Mouse (Mus musculus): ENCODE results near the gene Papolg. TPM values are rescaled to one million over a fixed set of nuclear protein-coding genes. Genes with fewer than 3 reads are reported as not detected.
A peak's percentile ranks its signal among the peaks of the same experiment; 100 is the strongest.
"Not testable (repeated sequence)": the region's sequence is repeated elsewhere in the genome, so short reads cannot be mapped to it uniquely, and the experiment has no call there.

The Papolg gene
- 0.86 and 1.1 TPM in 2 replicates for polyA plus RNA-seq (2012; rRNA removed)

DNA sequence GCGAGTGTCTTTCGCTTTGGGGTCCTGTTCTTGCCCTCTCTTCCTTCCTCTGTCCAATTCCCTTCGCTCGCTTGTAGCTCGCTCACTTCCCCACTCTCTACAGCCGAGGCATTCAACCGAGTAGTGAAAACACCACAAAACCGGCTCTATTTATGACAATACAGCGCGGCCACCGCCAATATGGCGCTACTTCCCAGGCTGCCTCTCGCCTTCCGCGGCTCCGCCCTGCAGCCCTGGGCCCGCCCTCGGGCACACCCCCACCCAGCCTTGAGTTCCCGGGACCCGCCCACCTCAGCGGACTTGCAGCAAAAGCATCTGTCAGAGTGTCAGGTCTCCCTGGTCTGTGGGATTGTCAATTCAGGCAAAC is at the start of gene Papolg:
Gene Papolg (minus strand): TSS at position 194 of the 367 bp plus-strand sequence.
- WGBS, result under 1% methylated on average over 21 of the region's 21 CpGs
- TF ChIP-seq POLR2A (IDR thresholded peaks at IDR 0.05; ENCODE audit: low read depth, low read length) (peak; percentile 77), CTCF (IDR thresholded peaks at IDR 0.05; ENCODE audit: extremely low read depth, insufficient read length, insufficient replicate concordance, low read depth, low read length) (no peak)
- Histone ChIP-seq H3K27ac (ENCODE audit: insufficient read depth, low read depth, low read length) (peak within 1 kb of the TSS; percentile 64), H3K4me3 (ENCODE audit: low read depth, low read length) (peak within 1 kb of the TSS; percentile 91), H3K27me3 (ENCODE audit: control insufficient read depth, insufficient read depth, low read length) (no peaks in the 10 kb centered on the region; the same call in 1 of the 2 replicates), H3K4me1 (ENCODE audit: control insufficient read depth, insufficient read depth, insufficient read length, low read length) (0 out of 2 replicates have a peak, but pooled peaks cover 4% of the 10 kb centered on the region), H3K36me3 (ENCODE audit: control insufficient read depth, insufficient read depth, low read length) (peaks cover 6% of the 10 kb centered on the region)

DNA sequence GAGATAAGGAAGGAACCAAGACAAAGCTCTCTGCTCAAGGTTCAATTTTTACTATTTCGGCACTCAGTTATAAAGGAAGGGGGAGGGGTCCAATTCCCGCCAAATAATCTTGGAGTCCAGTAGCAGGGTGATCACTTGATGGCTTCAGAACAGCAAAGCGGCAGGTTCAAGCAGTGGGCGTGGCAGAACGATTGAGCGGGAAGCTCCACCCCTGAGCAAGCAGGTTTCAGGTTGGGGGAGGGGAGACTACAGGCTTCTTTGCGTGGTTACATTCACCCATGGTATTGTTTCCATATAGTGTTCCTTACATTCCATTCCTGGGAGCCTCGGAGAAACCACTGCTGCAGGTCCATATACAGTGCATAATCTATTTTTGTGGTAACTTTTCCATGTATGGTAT is 33.1 kb upstream of the Papolg start:
- H3K27me3 ChIP-seq (ENCODE audit: control insufficient read depth, insufficient read depth, low read length); H3K4me1 ChIP-seq (ENCODE audit: control insufficient read depth, insufficient read depth, insufficient read length, low read length); H3K27ac ChIP-seq (ENCODE audit: insufficient read depth, low read depth, low read length); H3K36me3 ChIP-seq (ENCODE audit: control insufficient read depth, insufficient read depth, low read length); H3K4me3 ChIP-seq (ENCODE audit: low read depth, low read length): not testable (repeated sequence)
- 11% methylated on average over 8 of the region's 8 CpGs for WGBS

- Histone ChIP-seq H3K4me3 (ENCODE audit: low read depth, low read length) (no peak overlapping the region), H3K27me3 (ENCODE audit: control insufficient read depth, insufficient read depth, low read length) (no peaks in the 10 kb centered on the region), H3K36me3 (ENCODE audit: control insufficient read depth, insufficient read depth, low read length) (no peaks in the 10 kb centered on the region), H3K27ac (ENCODE audit: insufficient read depth, low read depth, low read length) (no peak overlapping the region), H3K4me1 (ENCODE audit: control insufficient read depth, insufficient read depth, insufficient read length, low read length) (no peaks in the 10 kb centered on the region)
- WGBS, result 20% methylated on average over 8 of the region's 8 CpGs
- TF ChIP-seq POLR2A (IDR thresholded peaks at IDR 0.05; ENCODE audit: low read depth, low read length) (no peak), CTCF (IDR thresholded peaks at IDR 0.05; ENCODE audit: extremely low read depth, insufficient read length, insufficient replicate concordance, low read depth, low read length) (no peak)
Observed at GRCm38 (mm10) chr11:23927643-23928042, 32.6 kb upstream of the Papolg start.

GRCm38 (mm10) chr11:23913824-23914223 is 18.8 kb upstream of the Papolg start:
- not testable (repeated sequence) for H3K27ac ChIP-seq (ENCODE audit: insufficient read depth, low read depth, low read length); H3K4me1 ChIP-seq (ENCODE audit: control insufficient read depth, insufficient read depth, insufficient read length, low read length); H3K36me3 ChIP-seq (ENCODE audit: control insufficient read depth, insufficient read depth, low read length); H3K27me3 ChIP-seq (ENCODE audit: control insufficient read depth, insufficient read depth, low read length); H3K4me3 ChIP-seq (ENCODE audit: low read depth, low read length)
- 68% methylated on average over 2 of the region's 2 CpGs for WGBS

DNA sequence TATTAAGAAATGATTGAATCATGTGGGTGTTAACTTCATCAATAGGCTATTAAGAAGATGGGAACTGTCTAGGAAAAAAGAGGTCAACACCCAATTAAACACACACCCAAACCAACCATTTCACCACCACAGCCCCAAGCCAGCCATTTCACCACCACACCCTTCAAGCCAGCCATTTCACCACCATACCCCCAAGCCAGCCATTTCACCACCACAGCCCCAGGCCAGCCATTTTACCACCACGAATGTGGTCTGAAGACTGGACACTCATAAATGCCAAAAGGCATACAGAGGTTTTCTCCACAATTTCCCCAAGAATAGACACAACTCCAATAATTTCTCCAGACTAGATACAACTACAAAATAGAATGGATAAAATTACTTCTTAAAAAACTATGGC is 8.9 kb upstream of the Papolg start:
- no peak overlapping the region for H3K27ac ChIP-seq (ENCODE audit: insufficient read depth, low read depth, low read length)
- TF ChIP-seq CTCF (IDR thresholded peaks at IDR 0.05; ENCODE audit: extremely low read depth, insufficient read length, insufficient replicate concordance, low read depth, low read length) (no peak), POLR2A (IDR thresholded peaks at IDR 0.05; ENCODE audit: low read depth, low read length) (no peak)
- no peaks in the 10 kb centered on the region for H3K36me3 ChIP-seq (ENCODE audit: control insufficient read depth, insufficient read depth, low read length)
- H3K4me3 ChIP-seq (ENCODE audit: low read depth, low read length), result no peak overlapping the region
- no peaks in the 10 kb centered on the region for H3K27me3 ChIP-seq (ENCODE audit: control insufficient read depth, insufficient read depth, low read length)
- 0 out of 2 replicates have a peak, but pooled peaks cover under 1% of the 10 kb centered on the region for H3K4me1 ChIP-seq (ENCODE audit: control insufficient read depth, insufficient read depth, insufficient read length, low read length)
- WGBS, result 83% methylated on average over 1 of the region's 1 CpGs

DNA sequence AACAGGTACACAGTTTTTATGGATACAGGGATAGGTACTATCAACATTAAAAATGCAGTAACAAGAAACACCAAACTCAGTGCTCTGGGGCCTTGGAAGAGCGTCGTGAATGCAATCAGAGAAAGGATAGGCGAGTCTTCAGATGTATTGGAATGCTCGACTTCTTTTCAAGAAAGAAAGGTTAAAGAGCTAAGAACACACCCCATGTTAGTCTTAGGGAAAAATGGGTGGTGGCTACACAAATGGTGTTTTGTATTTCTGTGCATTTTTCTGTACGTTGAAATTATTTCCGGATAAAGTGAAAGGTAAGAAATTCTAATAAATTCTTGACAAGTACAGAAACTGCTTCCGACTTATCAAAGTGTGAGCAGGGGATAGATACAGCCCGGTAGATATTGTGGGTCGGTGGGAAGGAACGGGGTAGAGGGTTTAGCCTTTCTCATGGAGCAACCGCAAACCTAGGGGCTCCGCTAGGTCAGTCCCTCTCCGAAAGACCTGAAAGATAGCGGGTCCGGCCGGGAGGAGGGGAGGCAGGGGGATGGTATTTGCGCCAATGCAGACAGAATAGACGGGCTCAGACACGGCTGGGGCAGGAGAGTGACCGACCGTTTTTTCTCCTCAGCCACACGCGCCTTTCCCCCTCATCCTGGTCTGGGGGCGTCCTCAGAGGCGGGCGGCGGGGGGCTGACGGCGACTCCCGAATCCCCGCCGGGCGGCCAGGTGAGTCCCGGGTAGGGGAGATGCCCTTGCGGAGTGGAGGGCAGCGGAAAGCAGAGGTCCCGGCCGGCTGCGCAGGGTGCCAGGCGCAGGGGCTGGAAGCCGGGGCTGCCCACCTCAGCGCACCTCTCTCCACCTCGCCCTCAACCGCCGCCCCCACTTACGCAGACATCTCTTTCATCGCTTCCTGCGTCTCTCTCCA is 653 bp downstream of the Papolg start:
- Histone ChIP-seq H3K36me3 (ENCODE audit: control insufficient read depth, insufficient read depth, low read length) (peaks cover 7% of the 10 kb centered on the region), H3K4me3 (ENCODE audit: low read depth, low read length) (peak overlapping the region; percentile 91), H3K4me1 (ENCODE audit: control insufficient read depth, insufficient read depth, insufficient read length, low read length) (0 out of 2 replicates have a peak, but pooled peaks cover 4% of the 10 kb centered on the region), H3K27me3 (ENCODE audit: control insufficient read depth, insufficient read depth, low read length) (no peaks in the 10 kb centered on the region; the same call in 1 of the 2 replicates), H3K27ac (ENCODE audit: insufficient read depth, low read depth, low read length) (peak overlapping the region; percentile 64)
- TF ChIP-seq CTCF (IDR thresholded peaks at IDR 0.05; ENCODE audit: extremely low read depth, insufficient read length, insufficient replicate concordance, low read depth, low read length) (no peak), POLR2A (IDR thresholded peaks at IDR 0.05; ENCODE audit: low read depth, low read length) (no peak)
- 1% methylated on average over 48 of the region's 48 CpGs for WGBS

GRCm38 (mm10) chr11:23893556-23893955 is 1.5 kb downstream of the Papolg start:
- no peak for TF ChIP-seq CTCF (IDR thresholded peaks at IDR 0.05; ENCODE audit: extremely low read depth, insufficient read length, insufficient replicate concordance, low read depth, low read length)
- TF ChIP-seq POLR2A (IDR thresholded peaks at IDR 0.05; ENCODE audit: low read depth, low read length), result no peak
- Histone ChIP-seq H3K27me3 (ENCODE audit: control insufficient read depth, insufficient read depth, low read length) (no peaks in the 10 kb centered on the region; the same call in 1 of the 2 replicates), H3K4me3 (ENCODE audit: low read depth, low read length) (no peak overlapping the region), H3K36me3 (ENCODE audit: control insufficient read depth, insufficient read depth, low read length) (peaks cover 13% of the 10 kb centered on the region), H3K4me1 (ENCODE audit: control insufficient read depth, insufficient read depth, insufficient read length, low read length) (0 out of 2 replicates have a peak, but pooled peaks cover 2% of the 10 kb centered on the region), H3K27ac (ENCODE audit: insufficient read depth, low read depth, low read length) (no peak overlapping the region)
